Mouse (Mus musculus) layer of hippocampus, adult 8-10 months (tissue): ENCODE measurements at regions not wholly inside any gene's neighbourhood (a gene's known extent, or its start where the extent isn't known, plus 50 kb on each side); places are given as distances from the start of the nearest gene placed in this dataset.

Experiments used
- DNase-seq, 2 experiments: peaks; one replicate each; pipeline ENCODE4 v3.0.0; 2022; ENCODE audit warnings: low spot score in 2 of 2

- no peak for DNase-seq
These were observed 69.0 kb upstream of the Atrnl1 start for GRCm38 (mm10) chr19:57541693-57542314.

DNA sequence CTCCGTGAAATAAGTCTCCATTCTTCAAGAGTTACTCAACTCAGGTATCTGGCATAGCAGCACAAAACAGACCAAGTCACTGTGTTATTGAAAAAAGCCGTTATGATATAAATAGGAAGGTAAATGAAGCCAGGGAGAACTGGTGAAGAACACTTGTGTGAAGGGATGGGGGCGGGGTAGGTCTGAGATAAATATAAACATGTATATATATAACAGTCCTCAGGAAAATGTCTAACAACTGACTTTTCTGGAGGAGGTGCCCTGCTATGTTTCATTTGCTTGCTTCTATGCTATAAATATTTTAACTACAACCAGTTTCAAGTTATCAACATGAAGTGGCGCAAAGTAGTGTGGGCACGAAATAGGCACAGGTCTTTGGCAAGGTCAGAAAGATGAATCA lies 68.3 kb upstream of the Atrnl1 start:
- no peak for DNase-seq

DNA sequence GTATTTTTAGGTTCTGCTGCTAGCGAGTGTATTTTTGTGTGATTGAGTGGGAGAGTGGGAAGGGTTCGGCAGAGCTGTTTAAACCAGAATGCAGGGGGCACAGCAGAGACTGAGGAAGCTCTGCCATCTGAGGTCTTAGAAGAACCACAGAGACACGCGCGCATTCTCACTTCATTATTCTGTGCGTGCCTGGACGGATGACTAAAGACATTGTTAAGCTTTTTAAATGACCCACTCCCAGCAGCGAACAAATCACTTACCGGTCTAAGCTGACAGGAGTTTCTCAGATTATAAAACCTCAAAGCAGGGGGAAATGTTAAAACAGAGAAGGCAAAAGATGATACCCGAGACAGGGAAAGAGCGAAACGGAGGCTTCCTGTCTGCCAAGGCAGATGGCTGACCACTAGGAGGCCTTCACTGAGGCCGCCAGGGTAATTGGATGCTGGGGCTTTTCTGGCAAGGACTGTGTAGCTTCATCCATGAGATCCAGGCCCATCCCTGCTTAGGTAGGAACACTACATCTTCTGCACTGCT lies 67.1 kb upstream of the Atrnl1 start:
- peak; percentile 36 to 53 for DNase-seq

- DNase-seq = no peak
These were observed 66.5 kb upstream of the Atrnl1 start for GRCm38 (mm10) chr19:57544229-57544879.

- no peak for DNase-seq
These were observed 65.8 kb upstream of the Atrnl1 start for GRCm38 (mm10) chr19:57545071-57545470.

- DNase-seq = no peak
These were observed 64.8 kb upstream of the Atrnl1 start for GRCm38 (mm10) chr19:57546039-57546438.

DNA sequence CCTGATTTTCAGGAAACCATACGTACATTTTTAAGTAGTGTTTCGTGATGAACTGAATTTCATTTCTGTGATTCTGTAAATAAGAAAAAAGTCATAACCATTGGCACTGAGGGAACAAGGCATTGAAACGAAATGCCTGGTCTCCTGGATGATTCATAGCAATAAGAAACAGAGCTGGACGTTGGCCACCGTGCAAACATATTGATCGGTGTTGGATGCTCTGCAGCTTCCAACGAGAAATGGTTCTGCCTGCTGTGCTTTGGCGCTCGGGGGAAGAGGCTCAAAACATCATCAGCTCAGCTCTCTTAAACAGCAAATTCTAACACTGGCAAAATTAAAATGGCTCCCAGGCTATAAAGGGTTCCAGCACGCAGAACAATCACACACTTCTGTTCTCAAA lies 64.3 kb upstream of the Atrnl1 start:
- peak in 1 of 2 experiments; percentile 52 for DNase-seq

DNA sequence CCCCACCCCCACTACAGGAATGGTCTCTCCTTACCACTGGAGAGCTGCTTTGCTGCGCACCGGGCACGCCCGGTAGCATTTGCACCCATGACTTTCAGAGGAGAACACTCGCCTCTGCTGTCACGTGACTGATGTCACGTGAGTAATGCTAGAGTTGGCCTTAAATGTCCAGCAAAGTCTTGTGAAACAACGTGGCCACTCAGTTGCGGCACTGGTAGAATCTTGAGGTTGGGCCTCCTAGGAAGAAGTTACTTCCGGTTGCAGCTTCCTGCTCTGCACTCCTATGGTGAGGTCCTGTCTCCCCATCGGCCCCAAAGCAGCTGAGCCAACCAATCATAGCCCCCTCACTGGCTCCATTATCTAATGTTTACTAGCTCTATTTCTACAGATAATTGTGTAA lies 62.7 kb upstream of the Atrnl1 start:
- DNase-seq = no peak

- no peak for DNase-seq
These were observed 62.2 kb upstream of the Atrnl1 start for GRCm38 (mm10) chr19:57548661-57549060.

GRCm38 (mm10) chr19:57552964-57553740 lies 57.7 kb upstream of the Atrnl1 start:
- DNase-seq = no peak

DNA sequence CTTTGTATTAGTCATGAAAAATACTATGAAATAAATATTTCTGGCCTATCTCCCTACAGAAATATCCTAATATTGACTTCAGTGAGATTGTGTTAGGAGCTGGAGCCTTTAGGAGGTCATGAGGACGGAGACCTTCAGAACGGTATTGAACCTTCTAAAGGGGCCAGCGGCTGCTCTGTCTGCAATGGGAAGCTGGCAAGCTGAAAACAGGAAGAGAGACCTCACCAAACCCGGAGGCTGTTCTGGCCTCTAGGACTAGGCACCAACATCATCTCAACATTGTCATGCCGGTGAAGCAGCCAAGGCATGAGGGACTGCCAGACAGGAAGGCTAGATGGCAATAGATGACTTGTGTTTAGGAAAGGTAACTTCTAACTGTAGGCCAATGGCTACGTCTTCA lies 56.7 kb upstream of the Atrnl1 start:
- no peak for DNase-seq

- no peak for DNase-seq
These were observed 55.5 kb upstream of the Atrnl1 start for GRCm38 (mm10) chr19:57555313-57555712.

DNA sequence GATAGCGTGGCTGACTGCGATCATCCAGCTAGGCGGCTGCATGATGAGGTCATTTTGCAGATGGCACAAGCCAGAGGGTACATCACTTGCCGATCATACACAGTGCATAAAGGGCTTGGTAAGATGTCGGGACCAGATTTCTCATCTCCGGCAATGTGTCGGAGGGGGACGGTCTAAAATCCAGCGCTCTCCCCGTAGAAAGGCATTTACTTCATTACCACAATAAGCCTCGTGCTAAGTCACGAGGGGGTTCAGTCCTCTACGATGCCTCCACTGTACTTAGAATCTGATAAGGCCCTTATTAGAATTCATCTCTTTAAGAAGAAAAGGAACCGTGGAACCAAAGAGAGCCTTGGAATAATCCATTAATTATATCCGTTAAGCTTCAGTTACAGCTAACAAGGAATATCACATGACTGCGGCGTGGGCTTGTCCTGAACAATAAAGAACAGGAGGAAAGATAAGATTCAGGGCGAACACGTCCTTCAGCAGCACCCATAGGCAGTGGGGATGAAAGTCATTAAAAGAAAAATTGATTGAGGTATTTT lies 52.3 kb upstream of the Atrnl1 start:
- no peak for DNase-seq

DNA sequence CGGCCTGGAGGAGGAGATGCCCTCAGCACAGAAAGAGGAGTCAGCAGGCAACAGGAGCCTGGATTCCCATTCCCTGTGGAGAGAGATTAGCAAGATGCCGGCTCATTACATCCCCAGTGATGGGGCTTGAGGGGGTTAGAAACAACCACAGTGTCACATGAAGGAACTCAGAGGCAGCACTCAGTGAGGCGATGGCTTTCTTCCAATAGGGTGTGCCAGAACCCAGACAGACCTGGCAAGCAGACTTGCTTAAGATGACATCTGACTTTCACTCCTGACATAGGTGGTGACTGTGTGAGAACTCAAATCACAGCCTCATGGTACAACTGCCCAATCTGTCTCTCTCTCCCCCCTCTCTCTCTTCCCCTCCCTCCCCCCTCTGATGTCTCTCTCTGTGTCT lies 50.1 kb upstream of the Atrnl1 start:
- DNase-seq = no peak
